Mouse (Mus musculus): Measurements from ENCODE around the gene Atxn2.
A peak's percentile ranks its signal among the peaks of the same experiment; 100 is the strongest.
"Not testable (repeated sequence)": the region's sequence is repeated elsewhere in the genome, so short reads cannot be mapped to it uniquely, and the experiment has no call there.

Atxn2 gene

DNA sequence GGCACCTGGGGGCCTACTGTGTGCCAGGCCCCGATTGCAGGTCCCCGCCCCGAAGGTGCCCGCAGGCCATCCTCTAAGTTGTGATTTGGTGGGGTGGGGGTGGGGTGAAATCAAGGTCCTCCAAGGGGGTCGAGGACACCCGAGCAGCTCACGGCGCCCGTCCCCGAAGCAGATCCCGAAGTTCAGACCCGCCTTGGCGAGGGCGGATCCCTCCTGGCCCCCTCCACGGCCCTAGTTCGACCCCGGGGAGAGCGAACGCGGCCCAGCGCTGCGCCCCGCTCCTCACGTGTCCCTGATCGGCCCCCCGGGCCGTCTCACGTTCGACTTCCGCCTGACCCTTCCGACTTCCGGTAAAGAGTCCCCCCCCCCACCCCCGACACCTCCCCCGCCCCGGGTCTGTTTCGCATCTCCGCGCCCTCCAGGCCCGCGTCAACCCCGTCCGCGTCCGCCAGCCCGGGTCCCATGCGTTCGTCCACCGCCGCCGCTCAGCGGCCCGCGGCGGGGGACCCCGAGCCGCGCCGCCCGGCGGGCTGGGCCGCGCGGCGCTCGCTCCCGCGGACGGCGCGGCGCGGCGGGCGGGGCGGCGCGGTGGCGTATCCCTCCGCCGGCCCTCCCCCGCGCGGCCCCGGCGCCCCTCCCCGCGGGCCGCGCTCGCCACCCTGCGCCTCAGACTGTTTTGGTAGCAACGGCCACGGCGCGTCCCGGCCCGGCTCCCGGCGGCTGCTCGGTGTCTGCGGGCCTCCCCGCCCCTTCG lies at the start of gene Atxn2:
Gene Atxn2 (plus strand): TSS at position 164 of the 754 bp plus-strand sequence.
- peak; percentile 84 for DNase-seq

DNA sequence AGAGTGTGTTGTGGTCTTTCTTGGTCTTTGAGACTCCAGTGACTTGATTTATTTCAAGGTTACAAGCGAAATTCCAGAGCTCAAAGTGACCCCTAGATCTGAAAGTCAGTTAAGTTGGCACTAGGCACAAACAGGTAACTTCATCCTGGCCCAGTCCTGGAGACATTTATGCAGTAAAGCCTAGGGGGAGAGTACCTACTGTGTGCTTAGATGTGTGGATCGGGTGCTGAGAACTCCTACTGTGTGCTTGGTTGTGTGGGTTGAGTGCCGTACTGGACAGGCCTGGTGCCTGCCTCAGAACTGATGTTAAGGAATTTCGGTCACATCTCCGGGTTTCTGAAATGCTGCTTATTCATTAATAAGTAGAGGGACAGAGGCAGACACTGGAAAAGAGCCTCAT lies 49.6 kb upstream of the Atxn2 start:
- peak; percentile 20 for DNase-seq

GRCm38 (mm10) chr5:121663456-121663855 lies 47.7 kb upstream of the Atxn2 start:
- no peak for DNase-seq

- DNase-seq: no peak
These were observed 47.1 kb upstream of the Atxn2 start for GRCm38 (mm10) chr5:121664078-121664477.

DNA sequence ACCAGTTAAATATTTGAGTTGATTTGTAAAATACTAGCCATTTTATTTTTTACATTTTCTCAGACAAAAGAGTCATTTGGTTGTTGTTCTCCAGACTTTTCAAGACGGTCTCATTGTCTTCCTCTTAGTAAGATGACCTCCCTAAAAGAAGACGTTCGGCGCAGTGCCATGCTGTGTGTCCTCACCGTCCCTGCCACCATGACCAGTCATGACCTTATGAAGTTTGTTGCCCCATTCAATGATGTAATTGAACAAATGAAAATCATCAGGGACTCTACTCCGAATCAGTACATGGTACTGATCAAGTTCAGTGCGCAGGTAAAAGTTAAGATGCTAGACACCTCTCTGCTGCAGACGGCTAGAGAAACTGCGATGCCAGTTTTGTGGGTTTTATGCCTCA lies 46.2 kb upstream of the Atxn2 start:
- DNase-seq: no peak

DNA sequence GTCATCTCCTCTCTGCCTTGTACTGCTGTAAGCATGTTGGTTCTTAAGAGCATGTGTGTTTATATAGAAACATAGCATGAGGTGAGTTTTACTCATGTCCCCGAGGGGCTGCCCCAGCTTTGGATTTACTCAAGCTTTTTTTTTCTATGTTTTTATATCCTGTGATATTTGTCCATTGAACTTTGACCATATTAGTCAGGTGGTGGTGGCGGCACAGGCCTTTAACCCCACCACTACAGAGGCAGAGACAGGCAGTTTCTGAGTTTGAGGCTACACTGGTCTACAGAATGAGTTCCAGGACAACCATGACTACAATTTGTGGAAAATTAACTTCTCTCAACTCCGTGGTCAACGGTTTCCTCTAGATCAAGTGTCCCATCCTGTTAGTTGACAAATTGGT lies 44.1 kb upstream of the Atxn2 start:
- DNase-seq: peak; percentile 48

DNA sequence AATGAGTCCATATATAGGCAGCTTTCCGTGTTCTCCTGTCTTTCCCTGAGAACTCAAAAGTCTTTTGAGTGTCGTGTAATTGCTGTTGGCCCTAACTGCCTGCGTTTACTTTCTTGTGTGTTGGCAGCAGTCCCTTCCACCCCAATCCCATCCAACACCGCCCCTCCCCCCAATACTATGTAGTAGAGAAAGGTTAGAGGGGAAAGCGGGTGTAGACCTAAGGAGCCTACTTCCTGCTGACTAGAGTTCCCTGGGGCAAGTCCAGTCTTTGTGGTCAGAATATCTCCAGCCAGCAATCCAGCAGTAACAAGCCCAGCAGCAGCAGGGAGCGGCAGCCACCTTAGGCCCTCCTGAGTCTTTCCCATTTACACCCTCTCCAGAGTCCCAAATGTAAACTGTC lies 42.7 kb upstream of the Atxn2 start:
- DNase-seq: no peak

DNA sequence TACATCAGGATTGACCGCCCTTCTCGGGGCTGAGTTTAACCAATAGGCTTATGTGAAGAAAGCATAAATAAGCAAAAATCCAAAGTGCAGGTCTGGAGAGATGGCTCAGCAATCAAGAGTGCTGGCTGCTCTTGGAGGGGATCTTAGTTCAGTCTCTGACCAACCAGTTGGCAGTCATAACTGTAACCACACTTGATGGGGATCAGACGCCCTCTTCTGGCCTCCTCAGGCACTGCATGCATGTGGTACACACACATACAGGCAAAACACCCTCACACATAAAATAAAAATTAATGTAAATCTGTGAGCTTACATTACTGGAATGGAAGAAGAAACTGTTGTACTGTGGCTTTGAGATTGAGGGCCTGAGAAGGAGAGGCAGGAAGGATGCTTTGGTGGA lies 40.7 kb upstream of the Atxn2 start:
- DNase-seq: peak; percentile 36

- DNase-seq: no peak
These were observed 28.9 kb upstream of the Atxn2 start for GRCm38 (mm10) chr5:121682250-121682649.

DNA sequence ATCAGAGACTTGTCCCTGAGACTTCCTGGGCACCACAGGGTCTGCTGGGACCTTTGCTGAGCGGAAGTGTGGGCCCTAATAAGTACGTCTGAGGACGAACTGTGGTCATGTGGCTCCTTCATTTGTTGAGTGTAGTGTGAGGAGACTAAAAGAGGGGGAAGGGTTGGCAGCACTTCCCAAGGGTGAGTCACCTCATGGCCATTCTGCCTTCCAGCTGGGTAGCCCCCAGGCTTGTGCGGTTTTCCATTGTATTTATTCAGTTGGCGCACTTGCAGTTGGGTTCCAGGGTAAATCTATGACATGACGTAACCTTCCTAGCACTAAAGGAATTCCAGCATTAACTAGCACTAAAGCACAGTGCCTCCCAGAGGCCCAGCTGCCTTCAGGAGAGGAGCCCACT lies 25.6 kb upstream of the Atxn2 start:
- no peak for DNase-seq

GRCm38 (mm10) chr5:121686113-121686898 lies 24.8 kb upstream of the Atxn2 start:
- DNase-seq: peak; percentile 43

GRCm38 (mm10) chr5:121690482-121691211 lies 20.5 kb upstream of the Atxn2 start:
- DNase-seq: peak; percentile 87

GRCm38 (mm10) chr5:121691436-121691835 lies 19.7 kb upstream of the Atxn2 start:
- not testable (repeated sequence) for DNase-seq

DNA sequence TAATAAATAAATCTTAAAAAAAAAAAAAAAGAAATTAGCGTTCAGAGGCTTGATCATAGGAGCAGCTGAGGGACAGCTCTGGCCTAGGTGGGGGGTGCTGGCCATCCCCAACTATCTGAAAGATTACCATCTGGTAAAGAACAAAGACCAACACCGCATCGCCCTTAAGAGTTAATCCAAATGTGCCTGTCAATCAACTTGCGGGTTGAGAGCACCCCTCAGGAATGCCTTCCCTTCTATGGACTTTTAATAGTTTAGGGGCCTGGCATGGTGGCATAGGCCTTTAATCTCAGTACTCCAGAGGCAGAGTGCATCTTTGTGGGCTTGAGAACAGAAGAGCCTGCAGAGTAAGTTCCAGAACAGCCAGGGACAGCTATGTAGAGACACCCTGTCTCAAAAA lies 18.2 kb upstream of the Atxn2 start:
- no peak for DNase-seq

DNA sequence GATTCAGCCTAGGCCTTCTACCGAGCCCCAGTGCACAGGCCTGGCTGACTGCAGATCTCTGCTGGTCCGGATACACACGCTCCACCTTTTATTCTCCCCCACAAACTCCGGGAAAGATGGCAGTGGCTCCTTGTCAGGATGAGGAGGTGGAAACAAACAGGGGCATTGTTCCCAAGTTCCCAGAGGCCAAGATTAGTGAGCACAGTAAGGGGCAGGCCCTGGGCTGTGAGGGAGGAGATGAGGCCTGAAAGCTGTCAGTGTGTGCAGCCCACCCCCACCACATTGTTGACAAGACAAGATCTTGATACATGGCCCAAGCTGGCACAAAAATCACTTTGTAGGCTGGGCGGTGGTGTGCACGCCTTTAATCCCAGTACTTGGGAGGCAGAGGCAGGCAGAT lies 14.4 kb upstream of the Atxn2 start:
- DNase-seq: no peak

GRCm38 (mm10) chr5:121699891-121700290 lies 11.2 kb upstream of the Atxn2 start:
- no peak for DNase-seq

- no peak for DNase-seq
These were observed 10.6 kb upstream of the Atxn2 start for GRCm38 (mm10) chr5:121700496-121700895.

GRCm38 (mm10) chr5:121701111-121701769 lies 9.9 kb upstream of the Atxn2 start:
- DNase-seq: no peak

GRCm38 (mm10) chr5:121703341-121703740 lies 7.8 kb upstream of the Atxn2 start:
- DNase-seq: peak; percentile 74

- peak; percentile 37 for DNase-seq
These were observed 6.5 kb upstream of the Atxn2 start for GRCm38 (mm10) chr5:121704512-121705248.

GRCm38 (mm10) chr5:121710402-121710801 lies 735 bp upstream of the Atxn2 start:
- no peak for DNase-seq

DNA sequence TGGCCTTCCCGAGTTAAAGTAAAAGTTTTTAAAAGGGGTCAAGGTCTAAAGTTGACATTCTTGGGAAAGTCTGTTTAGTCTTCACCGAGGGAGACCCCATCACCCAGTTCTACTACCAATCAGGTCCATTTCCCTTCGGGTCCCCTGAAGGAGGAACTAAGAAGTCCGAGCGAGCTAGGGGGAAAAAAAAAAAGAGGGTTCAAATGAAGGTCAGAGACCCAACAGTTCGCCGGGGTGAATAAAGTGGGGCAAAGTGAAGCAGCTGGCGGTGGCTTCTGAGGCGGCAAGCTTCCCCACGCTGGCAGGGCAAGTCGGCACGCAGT lies 325 bp upstream of the Atxn2 start:
- DNase-seq: no peak

DNA sequence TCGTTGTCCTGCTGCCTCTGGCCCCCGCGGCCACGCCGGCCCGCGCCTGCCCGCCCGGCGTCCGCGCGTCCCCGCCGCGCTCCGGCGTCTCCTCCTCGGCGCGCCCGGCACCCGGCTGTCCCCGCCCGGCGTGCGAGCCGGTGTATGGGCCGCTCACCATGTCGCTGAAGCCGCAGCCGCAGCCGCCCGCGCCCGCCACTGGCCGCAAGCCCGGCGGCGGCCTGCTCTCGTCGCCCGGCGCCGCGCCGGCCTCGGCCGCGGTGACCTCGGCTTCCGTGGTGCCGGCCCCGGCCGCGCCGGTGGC lies 743 bp downstream of the Atxn2 start:
- DNase-seq: no peak
